Mouse (Mus musculus): ENCODE results near the gene Tomm22.

Tomm22 gene

GRCm38 (mm10) chr15:79686046-79686869, 15.6 kb downstream of the Tomm22 start:
- DNase-seq (ENCODE audit: low spot score): no peak

GRCm38 (mm10) chr15:79687175-79687574, 16.5 kb downstream of the Tomm22 start:
- DNase-seq (ENCODE audit: low spot score): peak; percentile 43

- DNase-seq (ENCODE audit: low spot score): peak; percentile 96
Observed at GRCm38 (mm10) chr15:79687646-79688267, 17.1 kb downstream of the Tomm22 start, which contains the start of gene Josd1. TSS of gene Josd1 (minus strand) at chr15:79687919.

- DNase-seq (ENCODE audit: low spot score): no peak
Observed at GRCm38 (mm10) chr15:79688268-79688956, 17.8 kb downstream of the Tomm22 start.

GRCm38 (mm10) chr15:79689662-79690425, 19.2 kb downstream of the Tomm22 start:
- no peak for DNase-seq (ENCODE audit: low spot score)

GRCm38 (mm10) chr15:79690426-79691022, 19.9 kb downstream of the Tomm22 start, which contains the start of gene Gtpbp1:
TSS of gene Gtpbp1 (plus strand) at chr15:79690845.
- peak; percentile 99 for DNase-seq (ENCODE audit: low spot score)

- no peak for DNase-seq (ENCODE audit: low spot score)
Observed at GRCm38 (mm10) chr15:79691023-79691508, 20.4 kb downstream of the Tomm22 start.

- DNase-seq (ENCODE audit: low spot score): no peak
Observed at GRCm38 (mm10) chr15:79692334-79692733, 21.7 kb downstream of the Tomm22 start.

GRCm38 (mm10) chr15:79693740-79694139, 23.1 kb downstream of the Tomm22 start:
- no peak for DNase-seq (ENCODE audit: low spot score)

- no peak for DNase-seq (ENCODE audit: low spot score)
Observed at GRCm38 (mm10) chr15:79694512-79694911, 23.9 kb downstream of the Tomm22 start.

- DNase-seq (ENCODE audit: low spot score): no peak
Observed at GRCm38 (mm10) chr15:79695516-79695915, 24.9 kb downstream of the Tomm22 start.

- DNase-seq (ENCODE audit: low spot score): no peak
Observed at GRCm38 (mm10) chr15:79696508-79696907, 25.8 kb downstream of the Tomm22 start.

- no peak for DNase-seq (ENCODE audit: low spot score)
Observed at GRCm38 (mm10) chr15:79697011-79697410, 26.4 kb downstream of the Tomm22 start.

GRCm38 (mm10) chr15:79697558-79698187, 27.0 kb downstream of the Tomm22 start:
- DNase-seq (ENCODE audit: low spot score): no peak

GRCm38 (mm10) chr15:79706603-79707214, 36.0 kb downstream of the Tomm22 start:
- DNase-seq (ENCODE audit: low spot score): no peak

GRCm38 (mm10) chr15:79708229-79708822, 37.7 kb downstream of the Tomm22 start:
- no peak for DNase-seq (ENCODE audit: low spot score)

GRCm38 (mm10) chr15:79715646-79716045, 45.0 kb downstream of the Tomm22 start:
- DNase-seq (ENCODE audit: low spot score): no peak

GRCm38 (mm10) chr15:79716710-79717109, 46.0 kb downstream of the Tomm22 start:
- no peak for DNase-seq (ENCODE audit: low spot score)

GRCm38 (mm10) chr15:79720267-79720666, 49.6 kb downstream of the Tomm22 start:
- no peak for DNase-seq (ENCODE audit: low spot score)

- DNase-seq (ENCODE audit: low spot score): no peak
Observed at GRCm38 (mm10) chr15:79720796-79721195, 50.1 kb downstream of the Tomm22 start.

All from embryo, embryonic 10 days (tissue).